Mouse (Mus musculus) stomach, embryonic 14.5 days (tissue): ENCODE results near the gene Nr5a2. TPM values are rescaled to one million over a fixed set of nuclear protein-coding genes. Genes with fewer than 3 reads are reported as not detected.

Experiments used
- ATAC-seq: fragments of 200-750 bp; cut with Nextera tagmentation; 2 replicates; pipeline ENCODE4 v1.8.0; 2017; ENCODE audit warnings: low read depth, moderate TSS enrichment; ENCODE audit not compliant: insufficient number of reproducible peaks, insufficient read depth, low FRiP score
- H3K27ac ChIP-seq: fragments of 300-500 bp; sonication (generic); 2 replicates; pipeline ENCODE4 v1.5.1; 2014; ENCODE audit warnings: mild to moderate bottlenecking, low read length, moderate library complexity, mixed read lengths
- H3K27me3 ChIP-seq: fragments of 300-500 bp; sonication (generic); 2 replicates; pipeline ENCODE4 v1.6.1; 2014; ENCODE audit warnings: low read length, control low read depth, mixed read lengths; ENCODE audit not compliant: control insufficient read depth, insufficient read depth
- H3K36me3 ChIP-seq: fragments of 300-500 bp; sonication (generic); 2 replicates; pipeline ENCODE4 v1.6.1; 2014; ENCODE audit warnings: mild to moderate bottlenecking, control low read depth, low read length, moderate library complexity, mixed read lengths; ENCODE audit not compliant: control insufficient read depth, insufficient read depth
- H3K4me1 ChIP-seq: fragments of 300-500 bp; sonication (generic); 2 replicates; pipeline ENCODE4 v1.6.1; 2014; ENCODE audit warnings: low read length, control low read depth, mixed read lengths; ENCODE audit not compliant: control insufficient read depth, insufficient read depth
- H3K4me2 ChIP-seq: fragments of 300-500 bp; sonication (generic); replicated peaks from 2 replicates; pipeline ENCODE4 v1.6.1; 2014; ENCODE audit warnings: low read depth, low read length, control low read depth
- H3K4me3 ChIP-seq: fragments of 300-500 bp; sonication (generic); 2 replicates; pipeline ENCODE4 v1.5.1; 2014; ENCODE audit warnings: low read depth, low read length, control low read depth
- H3K9ac ChIP-seq: fragments of 300-500 bp; sonication (generic); replicated peaks from 2 replicates; pipeline ENCODE4 v1.6.1; 2014; ENCODE audit warnings: low read depth, mild to moderate bottlenecking, control low read depth, low read length, moderate library complexity, mixed read lengths
- H3K9me3 ChIP-seq: fragments of 300-500 bp; sonication (generic); 2 replicates; pipeline ENCODE4 v1.6.1; 2016; ENCODE audit warnings: low read depth, low read length, control low read depth; ENCODE audit not compliant: control insufficient read depth
- WGBS: fragments of 180-500 bp; shearing (Covaris S2); extraction: QIAGEN DNeasy Blood & Tissue Kit; methylation state at CpG from one replicate; pipeline ENCODE4 v1.1.7; 2014; 5-methylcytosine and 5-hydroxymethylcytosine counted together
- polyA plus RNA-seq: library from polyadenylated mRNA; unstranded; fragments of >200 nt; fragmentation: Nextera tagmentation; extraction: Ambion mirVana; gene quantifications from 2 replicates; pipeline ENCODE4 v1.2.1, GENCODE M21; 2014

The Nr5a2 gene
- polyA plus RNA-seq, 1 experiment from 2014 or later, result 1.4 TPM

- H3K27me3 ChIP-seq, result no peaks in the 10 kb centered on the region
- no peaks in the 10 kb centered on the region for H3K36me3 ChIP-seq
Observed at GRCm38 (mm10) chr1:136935316-136935959, 24.8 kb downstream of the Nr5a2 start.

GRCm38 (mm10) chr1:136934051-136934450 is 26.2 kb downstream of the Nr5a2 start:
- no peaks in the 10 kb centered on the region for H3K4me1 ChIP-seq
- H3K4me2 ChIP-seq, result no peak overlapping the region
- no peak overlapping the region for H3K27ac ChIP-seq
- no peaks in the 10 kb centered on the region for H3K27me3 ChIP-seq
- ATAC-seq, result no peak
- no peak overlapping the region for H3K9ac ChIP-seq
- 76% methylated on average over 10 of the region's 10 CpGs for WGBS
- H3K9me3 ChIP-seq, result no peaks in the 10 kb centered on the region
- no peaks in the 10 kb centered on the region for H3K36me3 ChIP-seq
- H3K4me3 ChIP-seq, result no peak overlapping the region

More at GRCm38 (mm10) chr1:136935316-136935959, 24.8 kb downstream of the Nr5a2 start:
- no peak for ATAC-seq
- Histone ChIP-seq H3K4me1 (no peaks in the 10 kb centered on the region), H3K27ac (no peak overlapping the region), H3K9me3 (no peaks in the 10 kb centered on the region), H3K4me3 (no peak overlapping the region), H3K4me2 (no peak overlapping the region), H3K9ac (no peak overlapping the region)
- 64% methylated on average over 8 of the region's 8 CpGs for WGBS

- H3K9ac ChIP-seq, result no peak overlapping the region
- no peak overlapping the region for H3K4me2 ChIP-seq
- 81% methylated on average over 5 of the region's 5 CpGs for WGBS
- no peak overlapping the region for H3K4me3 ChIP-seq
- no peaks in the 10 kb centered on the region for H3K9me3 ChIP-seq
- no peaks in the 10 kb centered on the region for H3K27me3 ChIP-seq
- no peaks in the 10 kb centered on the region for H3K36me3 ChIP-seq
- H3K4me1 ChIP-seq, result no peaks in the 10 kb centered on the region
- no peak overlapping the region for H3K27ac ChIP-seq
- no peak for ATAC-seq
Observed at GRCm38 (mm10) chr1:136931026-136931425, 29.2 kb downstream of the Nr5a2 start.

GRCm38 (mm10) chr1:136929743-136930142 is 30.5 kb downstream of the Nr5a2 start:
- Histone ChIP-seq H3K27me3 (no peaks in the 10 kb centered on the region), H3K9me3 (no peaks in the 10 kb centered on the region), H3K27ac (no peak overlapping the region), H3K9ac (no peak overlapping the region), H3K4me1 (no peaks in the 10 kb centered on the region), H3K36me3 (no peaks in the 10 kb centered on the region), H3K4me2 (no peak overlapping the region), H3K4me3 (no peak overlapping the region)
- ATAC-seq, result no peak
- 76% methylated on average over 6 of the region's 6 CpGs for WGBS

- H3K9me3 ChIP-seq, result no peaks in the 10 kb centered on the region
- no peak for ATAC-seq
- WGBS, result 59% methylated on average over 9 of the region's 9 CpGs
Observed at GRCm38 (mm10) chr1:136927428-136927827, 32.8 kb downstream of the Nr5a2 start.

GRCm38 (mm10) chr1:136926026-136926425 is 34.2 kb downstream of the Nr5a2 start:
- H3K9me3 ChIP-seq, result no peaks in the 10 kb centered on the region
- H3K4me2 ChIP-seq, result no peak overlapping the region
- ATAC-seq, result no peak
- no peak overlapping the region for H3K27ac ChIP-seq
- no peak overlapping the region for H3K4me3 ChIP-seq
- no peak overlapping the region for H3K9ac ChIP-seq
- 19% methylated on average over 3 of the region's 3 CpGs for WGBS
- no peaks in the 10 kb centered on the region for H3K27me3 ChIP-seq
- H3K4me1 ChIP-seq, result no peaks in the 10 kb centered on the region
- H3K36me3 ChIP-seq, result no peaks in the 10 kb centered on the region

More at GRCm38 (mm10) chr1:136927428-136927827, 32.8 kb downstream of the Nr5a2 start:
- Histone ChIP-seq H3K9ac (no peak overlapping the region), H3K27ac (no peak overlapping the region), H3K27me3 (no peaks in the 10 kb centered on the region), H3K4me3 (no peak overlapping the region), H3K4me1 (no peaks in the 10 kb centered on the region), H3K36me3 (no peaks in the 10 kb centered on the region), H3K4me2 (no peak overlapping the region)

GRCm38 (mm10) chr1:136920089-136920488 is 40.2 kb downstream of the Nr5a2 start:
- Histone ChIP-seq H3K4me1 (no peaks in the 10 kb centered on the region), H3K4me3 (no peak overlapping the region), H3K27ac (no peak overlapping the region), H3K9me3 (no peaks in the 10 kb centered on the region), H3K4me2 (no peak overlapping the region), H3K9ac (no peak overlapping the region), H3K27me3 (no peaks in the 10 kb centered on the region), H3K36me3 (no peaks in the 10 kb centered on the region)
- WGBS, result 79% methylated on average over 4 of the region's 4 CpGs
- no peak for ATAC-seq

GRCm38 (mm10) chr1:136918791-136919190 is 41.5 kb downstream of the Nr5a2 start:
- Histone ChIP-seq H3K27ac (no peak overlapping the region), H3K9me3 (no peaks in the 10 kb centered on the region), H3K36me3 (no peaks in the 10 kb centered on the region), H3K9ac (no peak overlapping the region), H3K27me3 (no peaks in the 10 kb centered on the region), H3K4me1 (no peaks in the 10 kb centered on the region), H3K4me2 (no peak overlapping the region), H3K4me3 (no peak overlapping the region)
- WGBS, result 45% methylated on average over 9 of the region's 9 CpGs
- no peak for ATAC-seq

- Histone ChIP-seq H3K9ac (no peak overlapping the region), H3K36me3 (no peaks in the 10 kb centered on the region), H3K4me3 (no peak overlapping the region), H3K27me3 (no peaks in the 10 kb centered on the region), H3K4me2 (no peak overlapping the region), H3K27ac (no peak overlapping the region), H3K4me1 (no peaks in the 10 kb centered on the region), H3K9me3 (no peaks in the 10 kb centered on the region)
- no peak for ATAC-seq
- WGBS, result 47% methylated on average over 11 of the region's 11 CpGs
Observed at GRCm38 (mm10) chr1:136915438-136915837, 44.8 kb downstream of the Nr5a2 start.
